Mouse (Mus musculus): ENCODE measurements around the gene Ppm1a.

DNA sequence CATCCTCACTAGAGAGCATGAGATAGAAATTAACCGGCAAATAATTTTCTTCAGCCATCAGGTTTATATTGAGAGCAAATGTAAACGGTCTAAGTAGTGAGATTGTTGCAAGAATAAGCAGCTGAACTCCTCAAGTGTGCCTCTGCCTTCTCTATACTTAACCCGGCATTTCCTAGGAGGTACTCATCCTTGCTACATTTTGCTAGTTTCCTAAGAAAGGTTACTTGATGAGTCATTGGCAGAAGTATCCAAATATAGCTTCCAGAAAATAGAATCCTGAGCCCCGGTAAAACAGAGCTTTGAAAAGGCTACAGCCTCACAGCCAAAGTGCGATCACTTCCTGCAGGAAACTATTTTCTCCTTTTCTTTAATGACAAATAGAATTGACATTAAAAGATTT, 7.2 kb upstream of the Ppm1a start:
- no peak for TF ChIP-seq CTCF (IDR thresholded peaks at IDR 0.05; ENCODE audit: borderline replicate concordance, insufficient read depth, low read length)
- TF ChIP-seq POLR2A (IDR thresholded peaks at IDR 0.05; ENCODE audit: low read depth, low read length), result no peak

Data from embryonic fibroblast, embryonic 13.5 days (primary cell).